Mouse (Mus musculus) limb, embryonic 11.5 days (tissue): Measurements from ENCODE around the gene Pla2g6. TPM values are rescaled to one million over a fixed set of nuclear protein-coding genes. Genes with fewer than 3 reads are reported as not detected.

ENCODE experiments used
- ATAC-seq: fragments of 200-750 bp; cut with Nextera tagmentation; 2 replicates; pipeline ENCODE4 v1.8.0; 2017; ENCODE audit warnings: low read depth; ENCODE audit not compliant: insufficient number of reproducible peaks, low FRiP score, low TSS enrichment
- DNase-seq: peaks from one replicate; pipeline ENCODE4 v3.0.0-alpha.2; 2015; ENCODE audit warnings: low spot score
- H3K27ac ChIP-seq: fragments of 300-500 bp; sonication (generic); replicated peaks from 2 replicates; pipeline ENCODE4 v1.5.1; 2014; ENCODE audit warnings: low read depth, mild to moderate bottlenecking, low read length
- H3K27me3 ChIP-seq: fragments of 300-500 bp; sonication (generic); 2 replicates; pipeline ENCODE4 v1.6.1; 2014; ENCODE audit warnings: mild to moderate bottlenecking, low read length, mixed read lengths; ENCODE audit not compliant: control insufficient read depth, insufficient read depth
- H3K36me3 ChIP-seq: fragments of 300-500 bp; sonication (generic); 2 replicates; pipeline ENCODE4 v1.6.1; 2014; ENCODE audit warnings: mild to moderate bottlenecking, low read length, moderate library complexity, mixed read lengths; ENCODE audit not compliant: control insufficient read depth, insufficient read depth
- H3K4me1 ChIP-seq: fragments of 300-500 bp; sonication (generic); 2 replicates; pipeline ENCODE4 v1.6.1; 2014; ENCODE audit warnings: low read length, mixed read lengths; ENCODE audit not compliant: control insufficient read depth, insufficient read depth
- H3K4me2 ChIP-seq: fragments of 300-500 bp; sonication (generic); 2 replicates; pipeline ENCODE4 v1.6.1; 2014; ENCODE audit warnings: low read depth, mild to moderate bottlenecking, moderate library complexity; ENCODE audit not compliant: severe bottlenecking
- H3K4me3 ChIP-seq: fragments of 300-500 bp; sonication (generic); 2 replicates; pipeline ENCODE4 v1.5.1; 2014; ENCODE audit warnings: low read depth, low read length
- H3K9ac ChIP-seq: fragments of 300-500 bp; sonication (generic); 2 replicates; pipeline ENCODE4 v1.6.1; 2014; ENCODE audit warnings: mild to moderate bottlenecking, low read length
- H3K9me3 ChIP-seq: fragments of 300-500 bp; sonication (generic); 2 replicates; pipeline ENCODE4 v1.6.1; 2016; ENCODE audit warnings: low read length; ENCODE audit not compliant: control insufficient read depth
- whole genome bisulfite sequencing: fragments of 180-500 bp; shearing (Covaris S2); extraction: QIAGEN DNeasy Blood & Tissue Kit; methylation state at CpG from one replicate; pipeline ENCODE4 v1.1.7; 2014; 5-methylcytosine and 5-hydroxymethylcytosine counted together
- polyA plus RNA-seq: library from polyadenylated mRNA; unstranded; fragments of >200 nt; fragmentation: Nextera tagmentation; extraction: Ambion mirVana; gene quantifications from 2 replicates; pipeline ENCODE4 v1.2.1, GENCODE M21; 2014

The Pla2g6 gene
- polyA plus RNA-seq, 1 experiment from 2014 or later = 10.8 TPM

GRCm38 (mm10) chr15:79329346-79329978 is 1.3 kb upstream of the Pla2g6 start:
- Histone ChIP-seq H3K4me2 (no peak overlapping the region), H3K27ac (no peak overlapping the region), H3K4me1 (peaks cover 8% of the 10 kb centered on the region; the same call in 1 of the 2 replicates), H3K9me3 (no peaks in the 10 kb centered on the region), H3K9ac (no peak overlapping the region), H3K4me3 (no peak overlapping the region), H3K36me3 (no peaks in the 10 kb centered on the region), H3K27me3 (no peaks in the 10 kb centered on the region)
- ATAC-seq = no peak
- 95% methylated on average over 6 of the region's 6 CpGs for WGBS
- DNase-seq = no peak

GRCm38 (mm10) chr15:79328939-79329275 is 717 bp upstream of the Pla2g6 start:
- H3K27me3 ChIP-seq = no peaks in the 10 kb centered on the region
- ATAC-seq (no peak), DNase-seq (no peak)
- H3K4me1 ChIP-seq = peaks cover 8% of the 10 kb centered on the region; the same call in 1 of the 2 replicates
- H3K9ac ChIP-seq = no peak overlapping the region
- H3K4me2 ChIP-seq = no peak overlapping the region
- no peaks in the 10 kb centered on the region for H3K36me3 ChIP-seq
- WGBS = 91% methylated on average over 4 of the region's 4 CpGs
- H3K27ac ChIP-seq = no peak overlapping the region
- H3K9me3 ChIP-seq = no peaks in the 10 kb centered on the region
- 0 out of 2 replicates have a peak overlapping the region, but pooled peaks have one; percentile 50 for H3K4me3 ChIP-seq

GRCm38 (mm10) chr15:79326971-79327961 is 924 bp downstream of the Pla2g6 start:
- Histone ChIP-seq H3K4me3 (peak overlapping the region; percentile 50), H3K9ac (peak overlapping the region; percentile 69), H3K27ac (peak overlapping the region; percentile 75), H3K9me3 (no peaks in the 10 kb centered on the region), H3K36me3 (no peaks in the 10 kb centered on the region), H3K4me1 (peaks cover 17% of the 10 kb centered on the region), H3K27me3 (no peaks in the 10 kb centered on the region), H3K4me2 (peak overlapping the region; percentile 85)
- peak; percentile 60 for DNase-seq
- no peak for ATAC-seq
- WGBS = 18% methylated on average over 20 of the region's 20 CpGs

- Histone ChIP-seq H3K9me3 (no peaks in the 10 kb centered on the region), H3K4me3 (no peak overlapping the region), H3K4me1 (peaks cover 17% of the 10 kb centered on the region), H3K27ac (no peak overlapping the region), H3K27me3 (no peaks in the 10 kb centered on the region), H3K9ac (no peak overlapping the region), H3K36me3 (no peaks in the 10 kb centered on the region), H3K4me2 (no peak overlapping the region)
- 83% methylated on average over 4 of the region's 4 CpGs for WGBS
- ATAC-seq (no peak), DNase-seq (no peak)
Observed at GRCm38 (mm10) chr15:79326264-79326663, 1.9 kb downstream of the Pla2g6 start.

- Histone ChIP-seq H3K27me3 (no peaks in the 10 kb centered on the region), H3K4me2 (no peak overlapping the region), H3K4me1 (peaks cover 17% of the 10 kb centered on the region), H3K4me3 (no peak overlapping the region), H3K36me3 (no peaks in the 10 kb centered on the region), H3K27ac (no peak overlapping the region), H3K9me3 (no peaks in the 10 kb centered on the region), H3K9ac (no peak overlapping the region)
- 80% methylated on average over 3 of the region's 3 CpGs for WGBS
- DNase-seq = no peak
- no peak for ATAC-seq
Observed at GRCm38 (mm10) chr15:79325742-79326141, 2.4 kb downstream of the Pla2g6 start.

GRCm38 (mm10) chr15:79324373-79324772 is 3.8 kb downstream of the Pla2g6 start:
- H3K36me3 ChIP-seq = no peaks in the 10 kb centered on the region
- H3K27ac ChIP-seq = peak overlapping the region; percentile 1; the same call in 1 of the 2 replicates
- ATAC-seq = no peak
- H3K4me3 ChIP-seq = no peak overlapping the region
- no peak overlapping the region for H3K9ac ChIP-seq
- H3K4me1 ChIP-seq = peaks cover 17% of the 10 kb centered on the region
- no peaks in the 10 kb centered on the region for H3K27me3 ChIP-seq
- H3K4me2 ChIP-seq = no peak overlapping the region
- no peak for DNase-seq
- 89% methylated on average over 3 of the region's 3 CpGs for WGBS
- no peaks in the 10 kb centered on the region for H3K9me3 ChIP-seq

GRCm38 (mm10) chr15:79323791-79324155 is 4.4 kb downstream of the Pla2g6 start:
- Histone ChIP-seq H3K36me3 (no peaks in the 10 kb centered on the region), H3K4me3 (no peak overlapping the region), H3K4me1 (peaks cover 17% of the 10 kb centered on the region), H3K27me3 (no peaks in the 10 kb centered on the region), H3K9me3 (no peaks in the 10 kb centered on the region), H3K9ac (no peak overlapping the region), H3K4me2 (no peak overlapping the region), H3K27ac (peak overlapping the region; percentile 1; the same call in 1 of the 2 replicates)
- 91% methylated on average over 4 of the region's 4 CpGs for WGBS
- ATAC-seq (no peak), DNase-seq (no peak)

- H3K9ac ChIP-seq = no peak overlapping the region
- WGBS = 77% methylated on average over 6 of the region's 6 CpGs
- H3K27me3 ChIP-seq = no peaks in the 10 kb centered on the region
- H3K9me3 ChIP-seq = no peaks in the 10 kb centered on the region
- H3K4me2 ChIP-seq = no peak overlapping the region
- no peaks in the 10 kb centered on the region for H3K36me3 ChIP-seq
- DNase-seq (no peak), ATAC-seq (no peak)
- H3K27ac ChIP-seq = no peak overlapping the region
- peaks cover 17% of the 10 kb centered on the region for H3K4me1 ChIP-seq
- H3K4me3 ChIP-seq = no peak overlapping the region
Observed at GRCm38 (mm10) chr15:79322991-79323790, 5.0 kb downstream of the Pla2g6 start.
